Mouse (Mus musculus) CH12.LX (cell line): ENCODE data around the gene L3mbtl1. TPM values are rescaled to one million over a fixed set of nuclear protein-coding genes. Genes with fewer than 3 reads are reported as not detected.

ENCODE experiments used
- DNase-seq: peaks from one replicate; pipeline ENCODE4 v3.0.0-alpha.2; 2013; ENCODE audit errors: extremely low read depth
- H3K27ac ChIP-seq: 2 replicates; pipeline ENCODE4 v1.5.1; 2012; ENCODE audit warnings: low read depth, mild to moderate bottlenecking, control low read depth, moderate library complexity; ENCODE audit not compliant: insufficient read depth
- H3K27me3 ChIP-seq: replicated peaks from 2 replicates; pipeline ENCODE3; 2012; ENCODE audit warnings: inconsistent platforms
- H3K36me3 ChIP-seq, 2 experiments: replicated peaks in 1 of 2; 2 replicates each; pipeline versions ENCODE3 to v1.6.1; 2012; ENCODE audit warnings: inconsistent platforms in 1 of 2, low read length in 1 of 2, mild to moderate bottlenecking in 1 of 2, mixed read lengths in 1 of 2, moderate library complexity in 1 of 2; ENCODE audit not compliant: control insufficient read depth in 1 of 2, insufficient read depth in 1 of 2
- H3K4me1 ChIP-seq, 2 experiments: 2 replicates each; pipeline ENCODE4 v1.6.1; 2012; ENCODE audit warnings: inconsistent platforms in 1 of 2, moderate library complexity in 1 of 2; ENCODE audit not compliant: insufficient read depth in 2 of 2, control insufficient read depth in 1 of 2
- H3K4me2 ChIP-seq: 2 replicates; pipeline ENCODE4 v1.6.1; 2012; ENCODE audit warnings: low read depth, mild to moderate bottlenecking, control low read depth; ENCODE audit not compliant: poor library complexity, insufficient read depth, severe bottlenecking
- H3K4me3 ChIP-seq, 3 experiments: fragments of 150-350 bp in 1 of 3; sonication (generic) in 1 of 3; replicated peaks in 1 of 3; 2 replicates each; pipeline versions ENCODE3 to v1.5.1; 2011 to 2012; ENCODE audit warnings: low read depth in 2 of 3, low read length in 2 of 3, mild to moderate bottlenecking in 2 of 3, moderate library complexity in 2 of 3, control low read depth in 1 of 3, improper control_type of control experiment in 1 of 3, inconsistent platforms in 1 of 3, mixed read lengths in 1 of 3; ENCODE audit not compliant: poor library complexity in 1 of 3
- H3K79me2 ChIP-seq: replicated peaks from 2 replicates; pipeline ENCODE4 v1.6.1; 2012; ENCODE audit warnings: mild to moderate bottlenecking, moderate library complexity; ENCODE audit not compliant: control insufficient read depth, poor library complexity, insufficient read depth, severe bottlenecking; ENCODE audit errors: extremely low read depth
- H3K9ac ChIP-seq: 2 replicates; pipeline ENCODE4 v1.6.1; 2012; ENCODE audit warnings: low read depth, mild to moderate bottlenecking, control low read depth, moderate library complexity; ENCODE audit not compliant: insufficient read depth
- H3K9me3 ChIP-seq: replicated peaks from 2 replicates; pipeline ENCODE3; 2012; ENCODE audit warnings: low read length, inconsistent platforms, mixed read lengths
- BHLHE40 ChIP-seq: IDR thresholded peaks from 2 replicates; pipeline ENCODE4 v1.6.1; 2011; ENCODE audit warnings: mild to moderate bottlenecking, low read depth, low read length, improper control_type of control experiment
- E2F4 ChIP-seq: IDR thresholded peaks from 2 replicates; pipeline ENCODE4 v1.6.1; 2011; ENCODE audit warnings: low read depth, low read length, improper control_type of control experiment; ENCODE audit not compliant: insufficient replicate concordance
- ELF1 ChIP-seq: IDR thresholded peaks from 2 replicates; pipeline ENCODE4 v1.6.1; 2014; ENCODE audit warnings: low read depth, mild to moderate bottlenecking, inconsistent platforms, low read length, improper control_type of control experiment
- EP300 ChIP-seq: IDR thresholded peaks from 2 replicates; pipeline ENCODE4 v1.6.1; 2011; ENCODE audit warnings: low read length, improper control_type of control experiment
- ETS1 ChIP-seq: conservative IDR thresholded peaks from 2 replicates; pipeline ENCODE4 v1.6.1; 2012; ENCODE audit warnings: low read depth, mild to moderate bottlenecking, inconsistent platforms, low read length, improper control_type of control experiment, moderate library complexity
- GABPA ChIP-seq: IDR thresholded peaks from 2 replicates; pipeline ENCODE4 v1.6.1; 2012; ENCODE audit warnings: low read depth, low read length, improper control_type of control experiment, inconsistent platforms; ENCODE audit not compliant: insufficient replicate concordance
- HCFC1 ChIP-seq: IDR thresholded peaks from 2 replicates; pipeline ENCODE4 v1.6.1; 2012; ENCODE audit warnings: low read depth, mild to moderate bottlenecking, inconsistent platforms, low read length, improper control_type of control experiment
- IRF4 ChIP-seq: IDR thresholded peaks from 2 replicates; pipeline ENCODE4 v1.6.1; 2014; ENCODE audit warnings: low read depth, mild to moderate bottlenecking, inconsistent platforms, low read length, improper control_type of control experiment
- JUND ChIP-seq: conservative IDR thresholded peaks from 2 replicates; pipeline ENCODE4 v1.6.1; 2011; ENCODE audit warnings: low read depth, low read length, improper control_type of control experiment
- KAT2A ChIP-seq: IDR thresholded peaks from 2 replicates; pipeline ENCODE4 v1.6.1; 2012; ENCODE audit warnings: low read length, improper control_type of control experiment, inconsistent platforms; ENCODE audit not compliant: insufficient replicate concordance
- MEF2A ChIP-seq: IDR thresholded peaks from 2 replicates; pipeline ENCODE4 v1.6.1; 2014; ENCODE audit warnings: low read depth, mild to moderate bottlenecking, inconsistent platforms, low read length, improper control_type of control experiment, borderline replicate concordance
- POLR2A ChIP-seq: IDR thresholded peaks from 2 replicates; pipeline ENCODE4 v1.6.1; 2011; ENCODE audit warnings: low read depth, mild to moderate bottlenecking, improper control_type of control experiment, low read length
- POLR2AphosphoS2 ChIP-seq: IDR thresholded peaks from 2 replicates; pipeline ENCODE4 v1.6.1; 2011; ENCODE audit warnings: low read depth, low read length, improper control_type of control experiment
- SIN3A ChIP-seq: IDR thresholded peaks from 2 replicates; pipeline ENCODE4 v1.6.1; 2012; ENCODE audit warnings: low read length, improper control_type of control experiment, inconsistent platforms
- USF2 ChIP-seq: conservative IDR thresholded peaks from 2 replicates; pipeline ENCODE4 v1.6.1; 2011; ENCODE audit warnings: low read depth, low read length, improper control_type of control experiment
- ZC3H11A ChIP-seq: IDR thresholded peaks from 2 replicates; pipeline ENCODE4 v1.6.1; 2012; ENCODE audit warnings: low read depth, mild to moderate bottlenecking, inconsistent platforms, low read length, improper control_type of control experiment
- ZKSCAN1 ChIP-seq: IDR thresholded peaks from 2 replicates; pipeline ENCODE4 v1.6.1; 2012; ENCODE audit warnings: low read depth, inconsistent platforms, low read length, improper control_type of control experiment, borderline replicate concordance
- ZMIZ1 ChIP-seq: IDR thresholded peaks from 2 replicates; pipeline ENCODE4 v1.6.1; 2012; ENCODE audit warnings: low read depth, mild to moderate bottlenecking, inconsistent platforms, low read length, improper control_type of control experiment
- ZNF384 ChIP-seq: IDR thresholded peaks from 2 replicates; pipeline ENCODE4 v1.6.1; 2012; ENCODE audit warnings: low read depth, low read length, improper control_type of control experiment, inconsistent platforms
- dilution Hi-C: fragments of 300-500 bp; cut with MboI; formaldehyde crosslinking; loops from 2 replicates; pipeline ENCODE4 v1.14.3; 2020; ENCODE audit warnings: low sequenced_read_pairs; ENCODE audit not compliant: extremely low pct_unique_long_range_greater_than_20kb, extremely low pct_ligation_motif_present
- in situ Hi-C: fragments of 300-500 bp; cut with MboI; formaldehyde crosslinking; loops from 3 replicates; pipeline ENCODE4 v1.14.3; 2019; ENCODE audit warnings: low sequenced_read_pairs, low pct_ligation_motif_present, low pct_unique_long_range_greater_than_20kb, mixed read lengths
- polyA plus RNA-seq: library from polyadenylated mRNA; unstranded; fragments of >175 nt; gene quantifications from 2 replicates; pipeline ENCODE4 v1.2.1, GENCODE M21; 2012; ENCODE audit warnings: low read depth; ENCODE audit not compliant: insufficient read length
- total RNA-seq, 2 experiments: library from RNA; depleted of rRNA; stranded (reverse); fragments of 300-350 nt in 1 of 2; fragments of >200 nt in 1 of 2; gene quantifications; 2 replicates each; pipeline ENCODE4 v1.2.3; 2012 to 2014

Gene L3mbtl1
- total and polyA plus RNA-seq, 3 experiments: 0.09 TPM; not detected in 2

DNA sequence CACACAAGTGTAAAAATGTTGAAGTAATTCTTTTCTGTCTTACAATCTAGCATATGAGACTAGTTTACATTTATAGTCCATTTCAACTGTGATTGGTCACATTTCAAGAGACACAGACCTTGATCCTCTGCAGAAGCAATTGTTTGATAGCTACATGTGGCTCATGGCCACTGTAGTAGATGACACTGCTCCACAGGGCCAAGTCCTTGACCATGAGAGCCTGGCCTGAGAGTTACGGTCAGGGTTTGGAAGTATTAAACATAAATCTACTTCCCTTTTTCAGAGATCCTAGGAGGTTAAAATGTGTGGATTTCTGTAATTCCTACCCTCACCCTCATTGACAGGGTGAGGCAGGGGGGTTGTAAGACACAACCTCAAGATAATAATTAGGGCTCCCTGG lies 57.8 kb downstream of the L3mbtl1 start:
- DNase-seq: no peak
- in situ Hi-C loops: no loop called here
- H3K36me3 ChIP-seq: no peaks in the 10 kb centered on the region
- H3K79me2 ChIP-seq: no peaks in the 10 kb centered on the region
- no peaks in the 10 kb centered on the region for H3K9me3 ChIP-seq
- no peak overlapping the region for H3K4me2 ChIP-seq
- no peak overlapping the region for H3K4me3 ChIP-seq
- peaks cover 0 to 3% of the 10 kb centered on the region in 2 experiments; a peak in 1 of 4 replicates for H3K4me1 ChIP-seq
- dilution Hi-C loops: no loop called here
- H3K27ac ChIP-seq: no peak overlapping the region
- peaks cover 65% of the 10 kb centered on the region for H3K27me3 ChIP-seq
- TF ChIP-seq JUND (no peak), USF2 (no peak), ZMIZ1 (no peak), BHLHE40 (no peak), ELF1 (no peak), ETS1 (no peak), HCFC1 (no peak)
- TF ChIP-seq, all 38 proteins: peak for 0
- H3K9ac ChIP-seq: no peak overlapping the region

DNA sequence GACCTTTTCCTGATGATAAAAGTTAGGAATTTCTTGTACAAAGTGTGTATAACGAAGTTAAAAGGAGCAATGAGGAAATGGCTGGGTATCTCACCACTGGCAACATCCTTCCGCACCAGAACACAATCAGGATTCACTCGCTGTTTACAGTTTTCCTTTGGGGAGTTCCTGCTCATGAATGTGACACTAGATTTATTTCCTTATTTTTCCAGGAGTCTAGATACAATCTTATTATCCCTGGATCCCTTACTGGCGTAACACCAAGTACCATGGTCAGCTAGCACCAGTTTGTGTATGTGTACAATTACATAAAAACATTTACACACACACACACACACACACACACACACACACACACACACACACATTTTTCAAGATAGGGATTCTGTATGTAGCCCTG lies 64.0 kb downstream of the L3mbtl1 start:
- no peak overlapping the region for H3K27ac ChIP-seq
- dilution Hi-C loops (no loop called here), in situ Hi-C loops (no loop called here)
- no peaks in the 10 kb centered on the region for H3K36me3 ChIP-seq
- no peak overlapping the region for H3K4me2 ChIP-seq
- no peak overlapping the region for H3K4me3 ChIP-seq
- H3K9ac ChIP-seq: no peak overlapping the region
- DNase-seq: no peak
- H3K9me3 ChIP-seq: peaks cover 5% of the 10 kb centered on the region
- TF ChIP-seq SIN3A: no peak
- TF ChIP-seq KAT2A: no peak
- TF ChIP-seq JUND: no peak
- TF ChIP-seq POLR2A: no peak
- no peak for TF ChIP-seq USF2
- TF ChIP-seq ETS1: no peak
- TF ChIP-seq HCFC1: no peak
- TF ChIP-seq ZC3H11A: no peak
- TF ChIP-seq IRF4: no peak
- TF ChIP-seq EP300: no peak
- TF ChIP-seq ZNF384: no peak
- TF ChIP-seq BHLHE40: no peak
- TF ChIP-seq POLR2AphosphoS2: no peak
- no peak for TF ChIP-seq E2F4
- no peak for TF ChIP-seq GABPA
- TF ChIP-seq ZKSCAN1: no peak
- TF ChIP-seq MEF2A: no peak
- no peaks in the 10 kb centered on the region for H3K4me1 ChIP-seq
- H3K27me3 ChIP-seq: peaks cover 67% of the 10 kb centered on the region
- no peaks in the 10 kb centered on the region for H3K79me2 ChIP-seq
